Mouse (Mus musculus): ENCODE data around the gene Sema7a. TPM values are rescaled to one million over a fixed set of nuclear protein-coding genes. Genes with fewer than 3 reads are reported as not detected.

The Sema7a gene
- polyA plus RNA-seq, 1 experiment from 2014 or later: 0.34 TPM

DNA sequence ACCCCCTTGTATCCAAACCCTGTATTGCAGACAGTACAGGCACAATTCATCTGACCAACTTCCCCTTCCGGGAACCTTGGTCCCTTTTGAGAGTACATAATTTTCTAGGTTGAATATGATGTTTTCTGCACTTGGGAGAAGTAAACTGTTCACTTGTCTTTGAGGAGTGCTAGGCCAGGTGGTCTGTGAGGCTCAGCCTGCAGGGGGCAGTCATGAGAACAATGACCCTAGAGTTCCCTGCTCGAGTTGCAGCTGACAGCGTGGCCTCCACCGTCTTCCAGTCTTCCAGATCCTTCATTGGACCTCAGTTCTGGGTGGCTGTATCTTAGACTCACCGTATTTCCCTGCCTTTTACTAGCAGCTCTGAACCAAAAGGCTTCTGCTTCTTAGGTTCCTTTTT, 4.7 kb downstream of the Sema7a start:
- H3K27me3 ChIP-seq (ENCODE audit: control insufficient read depth, insufficient read depth, low read length): peaks cover 35% of the 10 kb centered on the region
- no peak overlapping the region for H3K9ac ChIP-seq (ENCODE audit: low read length)
- ATAC-seq (ENCODE audit: insufficient read depth, low FRiP score): no peak
- no peak overlapping the region for H3K4me3 ChIP-seq (replicated peaks; ENCODE audit: low read length)
- WGBS: 35% methylated on average over 5 of the region's 5 CpGs
- H3K27ac ChIP-seq (ENCODE audit: low read length): no peak overlapping the region
- peaks cover 5% of the 10 kb centered on the region for H3K4me1 ChIP-seq (ENCODE audit: control insufficient read depth, insufficient read depth, low read length)
- no peaks in the 10 kb centered on the region for H3K36me3 ChIP-seq (ENCODE audit: control insufficient read depth, insufficient read depth, low read length)
- no peaks in the 10 kb centered on the region for H3K9me3 ChIP-seq (replicated peaks; ENCODE audit: control insufficient read depth, low read length)
- no peak overlapping the region for H3K4me2 ChIP-seq (ENCODE audit: low read depth, low read length)

DNA sequence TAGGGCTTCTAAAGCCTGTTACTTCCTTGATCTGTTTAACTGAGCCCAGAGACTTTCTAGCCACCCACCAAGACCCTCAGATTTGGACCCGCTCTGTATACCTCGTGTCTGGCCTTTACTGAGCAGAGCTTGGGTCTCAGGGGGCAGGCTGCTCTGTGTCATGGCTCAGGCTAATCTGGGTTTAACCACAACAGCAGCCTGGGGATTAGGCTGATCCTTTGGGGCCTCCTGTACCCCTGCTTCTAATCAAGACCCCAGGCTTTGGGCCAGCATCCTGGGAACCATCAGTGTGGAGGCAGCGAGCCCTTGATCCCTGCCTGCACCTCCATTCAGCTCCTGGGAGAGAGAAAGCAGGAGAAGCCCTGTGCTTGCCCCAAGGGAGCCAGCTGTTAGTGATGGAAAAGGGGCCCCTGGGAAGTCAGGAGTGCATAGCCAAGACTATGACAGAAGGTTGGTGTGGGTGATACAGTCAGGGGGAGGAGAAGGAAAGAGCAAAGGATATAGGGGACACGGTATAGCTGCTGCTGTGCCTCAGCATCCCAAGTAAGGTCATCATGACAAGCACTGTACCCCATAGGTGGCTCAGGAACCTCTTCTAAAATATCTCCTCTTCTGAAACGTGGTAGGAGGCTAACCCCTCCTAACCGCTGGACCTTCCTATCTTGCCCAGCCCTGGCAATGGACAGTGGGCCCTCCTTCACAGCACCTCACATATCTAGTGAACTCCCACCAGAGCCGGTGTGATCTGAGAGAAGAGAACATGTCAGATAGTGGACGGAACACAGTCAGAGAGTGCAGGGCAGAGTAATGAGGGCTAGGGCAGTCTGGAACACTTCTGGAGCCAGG, 6.1 kb downstream of the Sema7a start:
- Histone ChIP-seq H3K27ac (ENCODE audit: low read length) (no peak overlapping the region), H3K27me3 (ENCODE audit: control insufficient read depth, insufficient read depth, low read length) (peaks cover 30% of the 10 kb centered on the region), H3K4me2 (ENCODE audit: low read depth, low read length) (no peak overlapping the region), H3K4me3 (replicated peaks; ENCODE audit: low read length) (no peak overlapping the region), H3K36me3 (ENCODE audit: control insufficient read depth, insufficient read depth, low read length) (no peaks in the 10 kb centered on the region), H3K4me1 (ENCODE audit: control insufficient read depth, insufficient read depth, low read length) (0 out of 2 replicates have a peak, but pooled peaks cover 3% of the 10 kb centered on the region), H3K9ac (ENCODE audit: low read length) (no peak overlapping the region), H3K9me3 (replicated peaks; ENCODE audit: control insufficient read depth, low read length) (no peaks in the 10 kb centered on the region)
- WGBS: 73% methylated on average over 8 of the region's 8 CpGs
- ATAC-seq (ENCODE audit: insufficient read depth, low FRiP score): no peak

DNA sequence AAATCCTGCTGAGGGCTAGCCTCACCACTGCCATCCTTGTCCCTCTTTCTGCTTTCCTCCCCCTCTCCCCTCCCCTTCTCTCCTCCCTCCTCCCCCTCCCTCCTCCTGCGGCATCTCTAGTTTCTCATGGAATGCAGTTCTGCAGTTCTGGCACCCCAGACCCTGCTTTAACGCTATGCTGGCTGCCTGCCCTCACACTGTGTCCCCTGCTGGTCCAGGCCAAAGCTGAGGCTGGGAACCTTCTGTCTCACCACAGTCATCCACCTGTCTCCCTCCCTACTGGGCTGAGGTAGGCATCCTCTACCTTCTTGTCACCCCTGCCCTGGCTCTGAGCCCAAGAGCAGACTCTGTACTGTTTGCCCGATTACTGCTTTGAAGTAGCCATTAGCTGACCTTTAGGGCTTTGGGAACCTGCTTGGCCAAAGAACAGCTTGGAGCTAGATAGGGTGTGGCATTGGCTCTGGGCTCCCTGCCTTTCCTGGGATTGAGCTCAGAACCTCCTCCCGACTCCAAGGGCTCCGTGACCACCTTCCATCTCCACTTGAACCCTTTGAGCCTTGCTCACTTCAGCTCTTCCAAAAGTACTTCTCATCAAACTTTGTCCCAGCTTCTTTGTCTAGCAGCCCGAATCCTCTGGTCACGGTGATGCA, 7.6 kb downstream of the Sema7a start:
- Histone ChIP-seq H3K9me3 (replicated peaks; ENCODE audit: control insufficient read depth, low read length) (no peaks in the 10 kb centered on the region), H3K27ac (ENCODE audit: low read length) (no peak overlapping the region), H3K4me3 (replicated peaks; ENCODE audit: low read length) (no peak overlapping the region), H3K4me2 (ENCODE audit: low read depth, low read length) (no peak overlapping the region), H3K27me3 (ENCODE audit: control insufficient read depth, insufficient read depth, low read length) (peaks cover 15% of the 10 kb centered on the region), H3K9ac (ENCODE audit: low read length) (no peak overlapping the region), H3K4me1 (ENCODE audit: control insufficient read depth, insufficient read depth, low read length) (0 out of 2 replicates have a peak, but pooled peaks cover 3% of the 10 kb centered on the region), H3K36me3 (ENCODE audit: control insufficient read depth, insufficient read depth, low read length) (no peaks in the 10 kb centered on the region)
- ATAC-seq (ENCODE audit: insufficient read depth, low FRiP score): no peak
- WGBS: 46% methylated on average over 7 of the region's 7 CpGs

DNA sequence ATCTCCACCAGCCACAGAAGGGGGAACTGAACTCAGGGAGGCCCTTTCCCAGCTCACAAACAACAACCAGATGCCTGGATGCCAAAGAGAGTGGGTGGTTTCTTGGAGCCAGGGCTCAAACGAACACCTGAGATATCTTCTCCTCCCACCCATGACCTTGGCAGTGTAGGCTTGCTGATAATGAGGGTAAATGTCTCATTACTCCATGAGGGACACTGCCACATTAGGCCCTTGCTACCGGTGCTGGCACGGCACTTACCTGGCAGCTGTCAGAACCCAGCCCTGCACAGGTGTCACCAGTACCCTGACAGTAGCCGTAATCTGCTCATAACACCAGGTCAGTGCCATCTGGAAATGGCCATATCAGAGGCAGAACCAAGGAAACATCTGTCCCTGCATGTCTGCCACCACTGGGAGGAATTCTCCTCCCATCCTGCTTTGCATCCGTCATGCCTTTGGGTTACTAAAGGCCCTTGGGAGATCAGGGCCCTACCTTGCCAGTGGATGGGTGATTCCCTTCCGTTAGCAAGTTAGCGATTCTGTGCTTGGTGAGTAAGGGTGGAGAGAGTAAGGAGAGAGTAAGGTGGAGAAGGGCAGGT, 8.5 kb downstream of the Sema7a start:
- no peak for ATAC-seq (ENCODE audit: insufficient read depth, low FRiP score)
- H3K9ac ChIP-seq (ENCODE audit: low read length): no peak overlapping the region
- no peaks in the 10 kb centered on the region for H3K9me3 ChIP-seq (replicated peaks; ENCODE audit: control insufficient read depth, low read length)
- no peak overlapping the region for H3K4me2 ChIP-seq (ENCODE audit: low read depth, low read length)
- H3K36me3 ChIP-seq (ENCODE audit: control insufficient read depth, insufficient read depth, low read length): no peaks in the 10 kb centered on the region
- H3K4me1 ChIP-seq (ENCODE audit: control insufficient read depth, insufficient read depth, low read length): 0 out of 2 replicates have a peak, but pooled peaks cover 3% of the 10 kb centered on the region
- peaks cover 6% of the 10 kb centered on the region for H3K27me3 ChIP-seq (ENCODE audit: control insufficient read depth, insufficient read depth, low read length)
- WGBS: 78% methylated on average over 7 of the region's 7 CpGs
- no peak overlapping the region for H3K4me3 ChIP-seq (replicated peaks; ENCODE audit: low read length)
- no peak overlapping the region for H3K27ac ChIP-seq (ENCODE audit: low read length)

DNA sequence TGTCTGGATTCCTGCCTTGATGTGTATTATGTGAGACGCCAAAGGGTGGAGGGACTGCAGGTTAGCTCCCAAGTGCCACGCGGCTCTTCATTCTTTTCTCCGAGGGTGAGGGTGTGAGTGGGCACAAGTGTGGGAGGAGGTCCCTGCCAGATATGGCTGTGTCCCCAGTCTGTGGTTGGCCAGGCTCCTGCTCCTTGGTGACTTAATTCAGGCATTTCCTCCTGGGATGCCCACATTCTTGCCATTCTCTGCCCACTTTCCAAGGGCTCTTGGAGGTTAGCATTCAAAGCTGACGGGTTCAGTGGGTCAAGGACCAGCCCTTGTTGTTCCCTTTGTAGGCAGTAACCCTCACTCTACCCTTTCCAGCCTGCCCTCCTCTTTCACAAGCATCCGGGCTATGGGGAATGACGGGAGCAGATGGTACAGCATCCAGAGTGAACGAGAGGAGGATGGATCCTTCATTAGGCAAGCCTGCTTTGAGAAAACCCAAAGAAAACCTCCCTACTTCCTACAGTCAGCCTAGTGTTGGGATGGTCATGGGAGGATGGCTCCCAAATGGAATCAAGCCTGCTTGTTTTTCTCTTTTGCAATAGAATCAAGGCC, 9.3 kb downstream of the Sema7a start:
- Histone ChIP-seq H3K36me3 (ENCODE audit: control insufficient read depth, insufficient read depth, low read length) (no peaks in the 10 kb centered on the region), H3K4me2 (ENCODE audit: low read depth, low read length) (no peak overlapping the region), H3K9me3 (replicated peaks; ENCODE audit: control insufficient read depth, low read length) (no peaks in the 10 kb centered on the region), H3K4me3 (replicated peaks; ENCODE audit: low read length) (no peak overlapping the region), H3K27me3 (ENCODE audit: control insufficient read depth, insufficient read depth, low read length) (peaks cover 4% of the 10 kb centered on the region; the same call in 1 of the 2 replicates), H3K4me1 (ENCODE audit: control insufficient read depth, insufficient read depth, low read length) (0 out of 2 replicates have a peak, but pooled peaks cover 3% of the 10 kb centered on the region), H3K27ac (ENCODE audit: low read length) (no peak overlapping the region), H3K9ac (ENCODE audit: low read length) (no peak overlapping the region)
- 79% methylated on average over 8 of the region's 8 CpGs for WGBS
- ATAC-seq (ENCODE audit: insufficient read depth, low FRiP score): no peak

DNA sequence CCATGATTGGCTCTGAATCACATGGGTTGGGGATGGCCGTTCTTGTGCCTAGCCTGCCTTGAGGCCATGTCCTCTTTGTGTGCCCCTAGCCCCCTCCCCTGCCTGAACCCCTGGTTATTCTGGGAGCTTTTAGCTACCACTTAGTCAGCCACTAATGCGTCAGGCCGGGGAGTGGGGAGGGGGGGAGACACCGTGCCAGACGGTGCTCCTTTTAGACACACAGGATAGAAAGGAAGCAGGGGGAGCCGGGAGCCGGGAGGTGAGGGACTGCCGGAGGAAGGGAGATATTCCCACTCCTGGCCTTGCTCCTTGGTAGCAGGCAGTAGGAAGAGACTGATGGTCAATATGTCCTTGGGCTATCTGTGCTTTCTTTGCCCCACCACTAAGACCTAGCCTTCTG, 10.0 kb downstream of the Sema7a start:
- Histone ChIP-seq H3K9ac (ENCODE audit: low read length) (no peak overlapping the region), H3K27me3 (ENCODE audit: control insufficient read depth, insufficient read depth, low read length) (no peaks in the 10 kb centered on the region; the same call in 1 of the 2 replicates), H3K4me3 (replicated peaks; ENCODE audit: low read length) (no peak overlapping the region), H3K9me3 (replicated peaks; ENCODE audit: control insufficient read depth, low read length) (no peaks in the 10 kb centered on the region), H3K27ac (ENCODE audit: low read length) (no peak overlapping the region), H3K36me3 (ENCODE audit: control insufficient read depth, insufficient read depth, low read length) (no peaks in the 10 kb centered on the region), H3K4me2 (ENCODE audit: low read depth, low read length) (no peak overlapping the region), H3K4me1 (ENCODE audit: control insufficient read depth, insufficient read depth, low read length) (0 out of 2 replicates have a peak, but pooled peaks cover 3% of the 10 kb centered on the region)
- 36% methylated on average over 8 of the region's 8 CpGs for WGBS
- ATAC-seq (ENCODE audit: insufficient read depth, low FRiP score): no peak

DNA sequence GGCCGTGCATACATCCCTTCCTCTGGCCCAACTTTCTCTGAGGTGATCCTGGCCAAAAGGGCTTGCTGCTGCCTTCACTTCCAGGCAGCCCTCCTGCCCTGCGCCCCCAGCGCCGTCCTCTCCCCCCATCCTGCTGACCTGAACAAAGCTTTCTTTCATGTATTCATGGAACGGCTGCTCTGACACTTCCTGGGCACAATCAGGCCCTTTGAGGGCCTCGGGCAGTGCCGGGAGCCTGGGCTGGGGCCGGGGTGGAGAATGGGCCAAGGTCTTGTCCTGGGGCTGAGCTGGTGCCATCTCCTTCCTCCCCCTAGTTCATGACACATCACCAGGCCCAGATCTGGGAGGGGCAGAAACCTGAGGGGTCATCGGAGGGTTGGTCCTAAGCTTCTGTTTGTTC, 10.6 kb downstream of the Sema7a start:
- Histone ChIP-seq H3K27me3 (ENCODE audit: control insufficient read depth, insufficient read depth, low read length) (no peaks in the 10 kb centered on the region; the same call in 1 of the 2 replicates), H3K4me2 (ENCODE audit: low read depth, low read length) (no peak overlapping the region), H3K27ac (ENCODE audit: low read length) (no peak overlapping the region), H3K9me3 (replicated peaks; ENCODE audit: control insufficient read depth, low read length) (no peaks in the 10 kb centered on the region), H3K9ac (ENCODE audit: low read length) (no peak overlapping the region), H3K36me3 (ENCODE audit: control insufficient read depth, insufficient read depth, low read length) (no peaks in the 10 kb centered on the region), H3K4me3 (replicated peaks; ENCODE audit: low read length) (no peak overlapping the region), H3K4me1 (ENCODE audit: control insufficient read depth, insufficient read depth, low read length) (0 out of 2 replicates have a peak, but pooled peaks cover 3% of the 10 kb centered on the region)
- ATAC-seq (ENCODE audit: insufficient read depth, low FRiP score): no peak; the same call in 1 of the 2 replicates
- 65% methylated on average over 9 of the region's 9 CpGs for WGBS

DNA sequence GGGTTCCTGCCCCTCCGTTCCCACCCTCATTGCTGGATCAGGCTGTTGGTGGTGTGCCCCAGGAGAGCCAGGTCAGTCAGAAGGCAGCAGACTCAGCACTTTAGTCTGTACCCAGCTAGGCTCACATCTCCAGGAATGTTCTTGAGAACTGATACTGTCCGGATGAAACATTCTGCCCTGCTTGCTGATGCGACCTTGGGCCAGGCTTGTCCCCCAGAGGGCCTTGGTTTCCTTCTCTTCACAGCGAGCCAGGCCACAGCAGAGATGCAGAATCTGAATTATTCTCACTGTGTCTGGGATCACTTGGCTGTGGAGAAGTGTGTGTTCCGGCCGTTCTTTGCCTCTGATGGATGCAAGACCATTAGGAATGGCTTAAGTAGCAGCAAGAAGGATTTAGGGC, 12.1 kb downstream of the Sema7a start:
- 75% methylated on average over 6 of the region's 6 CpGs for WGBS

More for the DNA sequence above, 12.1 kb downstream of the Sema7a start:
- H3K9ac ChIP-seq (ENCODE audit: low read length): no peak overlapping the region
- H3K4me1 ChIP-seq (ENCODE audit: control insufficient read depth, insufficient read depth, low read length): 0 out of 2 replicates have a peak, but pooled peaks cover 3% of the 10 kb centered on the region
- H3K27ac ChIP-seq (ENCODE audit: low read length): no peak overlapping the region
- no peak for ATAC-seq (ENCODE audit: insufficient read depth, low FRiP score)
- no peak overlapping the region for H3K4me3 ChIP-seq (replicated peaks; ENCODE audit: low read length)
- H3K9me3 ChIP-seq (replicated peaks; ENCODE audit: control insufficient read depth, low read length): no peaks in the 10 kb centered on the region
- no peaks in the 10 kb centered on the region for H3K36me3 ChIP-seq (ENCODE audit: control insufficient read depth, insufficient read depth, low read length)
- H3K27me3 ChIP-seq (ENCODE audit: control insufficient read depth, insufficient read depth, low read length): no peaks in the 10 kb centered on the region; the same call in 1 of the 2 replicates
- H3K4me2 ChIP-seq (ENCODE audit: low read depth, low read length): no peak overlapping the region
